Mouse (Mus musculus): Measurements from ENCODE around the gene Csnk1g2. TPM values are rescaled to one million over a fixed set of nuclear protein-coding genes. Genes with fewer than 3 reads are reported as not detected.

Csnk1g2 gene
- polyA plus RNA-seq, 1 experiment from 2014 or later, result 124 TPM

GRCm38 (mm10) chr10:80671936-80672690 is 49.5 kb downstream of the Csnk1g2 start:
- peak overlapping the region; percentile 20; the same call in 1 of the 2 replicates for H3K9ac ChIP-seq
- TF ChIP-seq CTCF (IDR thresholded peaks at IDR 0.05; ENCODE audit: low read depth), result no peak
- peaks cover 16% of the 10 kb centered on the region for H3K4me1 ChIP-seq (ENCODE audit: insufficient read depth)
- WGBS, result 78% methylated on average over 11 of the region's 11 CpGs
- peaks cover 70% of the 10 kb centered on the region for H3K36me3 ChIP-seq (ENCODE audit: insufficient read depth)
- DNase-seq (no peak), ATAC-seq (ENCODE audit: insufficient read depth) (no peak)
- H3K27ac ChIP-seq (ENCODE audit: low read depth), result no peak overlapping the region
- H3K4me2 ChIP-seq, result no peak overlapping the region
- H3K4me3 ChIP-seq (ENCODE audit: low read depth, low read length), result no peak overlapping the region
- no peaks in the 10 kb centered on the region for H3K27me3 ChIP-seq (ENCODE audit: insufficient read depth, low read length)
- H3K9me3 ChIP-seq (ENCODE audit: low read depth, low read length), result no peaks in the 10 kb centered on the region

GRCm38 (mm10) chr10:80673690-80674089 is 51.1 kb downstream of the Csnk1g2 start:
- 68% methylated on average over 3 of the region's 3 CpGs for WGBS
- no peak for DNase-seq
- Histone ChIP-seq H3K27ac (ENCODE audit: low read depth) (no peak overlapping the region), H3K9ac (peak overlapping the region; percentile 98), H3K4me1 (ENCODE audit: insufficient read depth) (peaks cover 32% of the 10 kb centered on the region), H3K9me3 (ENCODE audit: low read depth, low read length) (no peaks in the 10 kb centered on the region), H3K4me2 (peak overlapping the region; percentile 88), H3K27me3 (ENCODE audit: insufficient read depth, low read length) (no peaks in the 10 kb centered on the region), H3K36me3 (ENCODE audit: insufficient read depth) (peaks cover 54% of the 10 kb centered on the region), H3K4me3 (ENCODE audit: low read depth, low read length) (peak overlapping the region; percentile 98)
- ATAC-seq (ENCODE audit: insufficient read depth), result no peak
- TF ChIP-seq CTCF (IDR thresholded peaks at IDR 0.05; ENCODE audit: low read depth), result no peak

- H3K4me1 ChIP-seq (ENCODE audit: insufficient read depth), result peaks cover 38% of the 10 kb centered on the region
Observed at GRCm38 (mm10) chr10:80674161-80674711, 51.6 kb downstream of the Csnk1g2 start.

GRCm38 (mm10) chr10:80674851-80675404 is 52.3 kb downstream of the Csnk1g2 start:
- Histone ChIP-seq H3K4me1 (ENCODE audit: insufficient read depth) (peaks cover 39% of the 10 kb centered on the region), H3K9me3 (ENCODE audit: low read depth, low read length) (no peaks in the 10 kb centered on the region), H3K4me3 (ENCODE audit: low read depth, low read length) (peak overlapping the region; percentile 98), H3K27me3 (ENCODE audit: insufficient read depth, low read length) (no peaks in the 10 kb centered on the region), H3K27ac (ENCODE audit: low read depth) (peak overlapping the region; percentile 84), H3K4me2 (peak overlapping the region; percentile 88), H3K9ac (peak overlapping the region; percentile 98), H3K36me3 (ENCODE audit: insufficient read depth) (peaks cover 42% of the 10 kb centered on the region)
- TF ChIP-seq CTCF (IDR thresholded peaks at IDR 0.05; ENCODE audit: low read depth), result no peak
- DNase-seq, result no peak
- 7% methylated on average over 6 of the region's 6 CpGs for WGBS
- no peak for ATAC-seq (ENCODE audit: insufficient read depth)

More at GRCm38 (mm10) chr10:80674161-80674711, 51.6 kb downstream of the Csnk1g2 start:
- DNase-seq (no peak), ATAC-seq (ENCODE audit: insufficient read depth) (no peak)
- H3K9ac ChIP-seq, result peak overlapping the region; percentile 98
- H3K4me2 ChIP-seq, result peak overlapping the region; percentile 88
- 51% methylated on average over 5 of the region's 5 CpGs for WGBS
- H3K4me3 ChIP-seq (ENCODE audit: low read depth, low read length), result peak overlapping the region; percentile 98
- TF ChIP-seq CTCF (IDR thresholded peaks at IDR 0.05; ENCODE audit: low read depth), result no peak
- H3K27ac ChIP-seq (ENCODE audit: low read depth), result no peak overlapping the region
- no peaks in the 10 kb centered on the region for H3K9me3 ChIP-seq (ENCODE audit: low read depth, low read length)
- no peaks in the 10 kb centered on the region for H3K27me3 ChIP-seq (ENCODE audit: insufficient read depth, low read length)
- peaks cover 49% of the 10 kb centered on the region for H3K36me3 ChIP-seq (ENCODE audit: insufficient read depth)

- under 1% methylated on average over 33 of the region's 54 CpGs for WGBS
- Histone ChIP-seq H3K9me3 (ENCODE audit: low read depth, low read length) (no peaks in the 10 kb centered on the region), H3K4me1 (ENCODE audit: insufficient read depth) (peaks cover 39% of the 10 kb centered on the region), H3K27me3 (ENCODE audit: insufficient read depth, low read length) (no peaks in the 10 kb centered on the region), H3K36me3 (ENCODE audit: insufficient read depth) (peaks cover 35% of the 10 kb centered on the region), H3K4me2 (peak overlapping the region; percentile 88), H3K27ac (ENCODE audit: low read depth) (peak overlapping the region; percentile 84), H3K9ac (peak overlapping the region; percentile 98), H3K4me3 (ENCODE audit: low read depth, low read length) (peak overlapping the region; percentile 98)
- ATAC-seq (ENCODE audit: insufficient read depth) (peak; percentile 9), DNase-seq (peak; percentile 27)
- no peak for TF ChIP-seq CTCF (IDR thresholded peaks at IDR 0.05; ENCODE audit: low read depth)
Observed at GRCm38 (mm10) chr10:80675405-80676197, 53.0 kb downstream of the Csnk1g2 start.

- H3K4me1 ChIP-seq (ENCODE audit: insufficient read depth), result peaks cover 39% of the 10 kb centered on the region
- H3K4me3 ChIP-seq (ENCODE audit: low read depth, low read length), result peak overlapping the region; percentile 98
- peak overlapping the region; percentile 91 for H3K4me2 ChIP-seq
- peaks cover 28% of the 10 kb centered on the region for H3K36me3 ChIP-seq (ENCODE audit: insufficient read depth)
- peak overlapping the region; percentile 99 for H3K27ac ChIP-seq (ENCODE audit: low read depth)
- no peaks in the 10 kb centered on the region for H3K27me3 ChIP-seq (ENCODE audit: insufficient read depth, low read length)
- WGBS, result under 1% methylated on average over 78 of the region's 78 CpGs
- TF ChIP-seq CTCF (IDR thresholded peaks at IDR 0.05; ENCODE audit: low read depth), result no peak
- DNase-seq, result peak; percentile 100
- H3K9me3 ChIP-seq (ENCODE audit: low read depth, low read length), result no peaks in the 10 kb centered on the region
- peak; percentile 89 for ATAC-seq (ENCODE audit: insufficient read depth)
- peak overlapping the region; percentile 98 for H3K9ac ChIP-seq
Observed at GRCm38 (mm10) chr10:80676198-80676928, 53.7 kb downstream of the Csnk1g2 start.

All from lung, embryonic 14.5 days (tissue).